Mouse (Mus musculus): ENCODE measurements around the gene Smpd4.

DNA sequence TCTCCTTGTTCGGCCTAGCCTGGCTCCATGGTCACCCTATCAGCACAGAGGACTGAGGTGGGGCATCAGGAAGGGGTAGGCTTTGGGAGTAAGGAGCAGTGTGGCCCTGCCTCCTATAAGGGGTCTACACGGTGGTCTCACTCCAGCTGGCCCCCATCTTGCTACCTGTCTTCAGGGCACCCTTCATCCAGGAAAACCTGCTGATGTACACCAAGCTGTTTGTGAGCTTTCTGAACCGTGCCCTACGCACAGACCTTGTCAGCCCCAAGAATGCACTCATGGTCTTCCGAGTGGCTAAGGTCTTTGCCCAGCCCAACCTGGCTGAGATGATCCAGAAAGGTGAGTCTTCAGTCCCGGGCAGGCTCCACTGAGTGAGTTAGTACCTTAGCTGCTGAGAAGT is 20.8 kb downstream of the Smpd4 start:
- TF ChIP-seq CTCF (IDR thresholded peaks at IDR 0.05; ENCODE audit: extremely low read depth, insufficient read depth, insufficient read length, insufficient replicate concordance) (no peak), POLR2A (IDR thresholded peaks at IDR 0.05; ENCODE audit: low read depth, low read length) (no peak)
